Mouse (Mus musculus): Measurements from ENCODE around the gene Srgap3.
A peak's percentile ranks its signal among the peaks of the same experiment; 100 is the strongest.

The Srgap3 gene

DNA sequence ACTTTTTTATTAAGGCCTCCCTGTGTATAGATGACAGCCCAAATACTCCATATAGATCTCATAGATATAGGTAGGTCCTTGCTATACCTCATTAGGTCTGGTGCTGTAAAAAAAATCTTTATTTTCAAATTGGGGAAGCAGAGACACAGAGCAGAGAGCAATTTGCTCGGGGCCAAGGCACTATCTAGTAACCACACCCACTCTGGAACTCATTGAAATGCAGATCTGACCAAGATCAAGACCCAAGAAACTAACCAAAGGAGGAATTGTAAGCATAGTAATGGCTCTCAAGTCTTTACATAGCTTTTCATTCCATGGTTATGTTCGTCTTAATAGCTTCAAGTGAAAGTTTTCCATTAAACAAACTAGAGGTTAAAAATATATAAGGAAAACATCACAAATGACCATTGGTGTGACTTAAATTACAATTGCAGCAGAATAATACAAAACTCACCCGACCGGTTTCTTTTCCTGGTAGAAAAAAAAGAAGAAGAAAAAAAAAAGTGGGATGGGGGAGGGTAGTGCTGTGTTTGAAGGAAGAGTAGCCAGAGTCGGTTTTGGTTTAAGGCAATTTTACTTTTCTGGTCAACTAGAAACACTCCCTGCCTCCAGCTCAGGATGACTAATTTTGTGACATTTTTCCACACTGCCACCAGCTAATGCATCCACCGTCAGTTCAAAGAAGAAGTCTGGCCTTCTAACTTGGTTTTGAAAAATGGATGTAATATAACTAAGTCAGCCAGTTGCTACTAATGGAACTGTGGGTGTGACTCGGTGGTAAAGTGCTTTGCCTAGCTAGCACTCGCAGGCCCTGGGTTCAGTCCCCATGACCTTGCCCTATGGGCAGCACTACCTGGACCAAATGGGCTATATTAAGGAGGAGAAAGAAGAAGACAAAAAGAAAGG, 3.4 kb upstream of the Srgap3 start:
- DNase-seq (ENCODE audit: low read depth, low spot score) = peak; percentile 84

DNA sequence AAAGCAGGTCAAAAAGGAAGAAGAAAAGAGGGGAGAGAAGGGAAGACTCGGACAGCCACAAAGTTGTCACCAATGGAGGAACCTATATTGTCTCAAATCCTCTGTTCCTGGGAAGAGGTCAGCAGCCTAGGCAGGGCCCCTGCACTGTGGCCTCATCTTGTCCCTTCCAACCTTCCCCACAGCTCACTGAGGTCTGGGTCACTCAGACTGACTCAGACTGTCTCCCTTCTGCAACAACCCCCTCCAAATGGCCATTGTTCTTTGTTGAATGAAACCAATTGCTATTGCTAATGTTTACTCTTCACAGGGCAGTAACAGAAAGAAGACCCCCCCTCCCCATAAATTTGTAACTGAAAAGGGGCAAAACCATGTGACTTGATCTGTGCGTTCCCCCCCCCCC, 2.2 kb upstream of the Srgap3 start:
- peak; percentile 38 for DNase-seq (ENCODE audit: low read depth, low spot score)

DNA sequence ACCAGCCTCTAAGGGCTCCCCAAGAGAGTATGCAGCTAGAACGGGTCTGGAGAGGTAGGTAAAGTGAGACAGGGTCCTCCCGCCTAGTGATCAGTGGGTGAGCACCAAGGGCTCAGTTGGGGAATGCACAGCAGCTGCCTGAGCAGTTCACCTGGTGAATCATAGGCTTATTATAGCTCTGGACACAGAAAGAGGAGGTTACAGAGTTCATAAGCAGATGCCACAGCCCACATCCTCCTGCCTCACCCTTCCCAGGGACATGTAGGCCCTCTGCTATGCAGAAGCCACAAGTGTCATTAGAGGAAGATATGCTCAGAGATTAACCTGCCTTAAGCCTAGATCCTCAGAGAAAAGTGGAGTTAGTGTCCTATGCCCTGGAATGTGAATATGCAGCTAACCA, 1.4 kb upstream of the Srgap3 start:
- DNase-seq (ENCODE audit: low read depth, low spot score) = no peak

DNA sequence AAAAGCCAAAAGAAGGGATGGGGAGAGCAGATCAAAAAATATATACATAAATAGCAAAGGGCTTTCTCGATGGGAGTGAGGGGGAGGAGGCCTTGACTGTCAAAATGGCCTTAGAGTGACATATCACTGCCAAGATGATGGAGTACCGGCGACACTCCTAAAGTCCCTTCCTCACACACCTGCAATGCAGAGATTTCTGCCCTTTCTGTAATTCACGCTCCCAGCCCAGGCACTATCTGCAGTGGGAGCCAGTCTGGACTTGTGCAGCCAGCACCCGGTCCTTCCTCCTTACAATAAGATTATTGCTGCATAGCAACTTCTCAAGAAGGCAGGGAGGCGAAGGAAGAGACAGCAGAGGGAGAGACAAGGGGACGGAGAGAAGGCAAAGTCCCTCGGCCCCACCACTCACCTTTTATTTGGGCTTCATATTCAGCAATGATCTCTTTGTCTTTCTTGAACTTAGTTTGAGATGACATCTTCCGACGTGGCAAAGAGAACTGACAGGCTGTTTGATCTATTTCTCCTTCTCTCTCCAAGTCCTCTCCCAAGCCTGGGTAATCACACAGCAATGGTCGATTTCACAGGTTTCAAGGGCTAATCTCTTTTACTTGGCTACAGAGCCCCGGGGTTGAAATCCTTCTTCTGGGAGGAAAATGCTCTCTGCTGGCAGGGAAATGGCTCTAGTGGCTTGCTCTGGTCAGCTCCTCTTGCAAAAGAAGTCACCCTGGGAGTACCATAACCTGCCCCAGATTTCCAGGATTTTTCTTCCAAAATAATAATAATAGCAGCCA, 850 bp downstream of the Srgap3 start:
- no peak for DNase-seq (ENCODE audit: low read depth, low spot score)

DNA sequence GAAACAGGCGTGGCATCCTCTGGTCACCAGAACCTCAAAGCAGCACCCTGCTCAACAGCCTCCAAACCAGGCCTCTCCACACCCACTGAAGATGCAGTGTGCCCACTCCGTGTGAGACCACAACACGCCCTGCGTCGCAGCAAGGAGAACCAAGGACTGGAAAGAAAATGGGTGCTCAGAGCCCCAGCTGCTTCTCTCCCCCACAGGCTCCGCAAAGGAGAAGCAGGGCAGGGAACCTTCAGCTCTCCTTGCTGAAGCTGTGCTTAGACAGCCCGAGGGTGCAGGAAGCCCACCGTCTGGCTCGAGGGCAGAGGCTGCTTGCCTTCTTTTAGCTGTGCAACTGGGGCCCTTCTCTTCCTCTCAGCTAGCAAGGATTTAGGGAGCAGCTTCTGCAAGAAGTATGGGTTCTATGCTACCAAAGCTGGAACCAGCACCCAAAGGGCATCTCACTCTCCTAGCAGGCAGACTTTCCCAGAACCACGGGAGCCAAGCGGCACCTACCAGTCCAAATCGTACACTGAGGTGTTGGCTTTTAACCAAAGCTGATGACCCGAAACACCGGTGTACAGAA, 1.8 kb downstream of the Srgap3 start:
- no peak for DNase-seq (ENCODE audit: low read depth, low spot score)

DNA sequence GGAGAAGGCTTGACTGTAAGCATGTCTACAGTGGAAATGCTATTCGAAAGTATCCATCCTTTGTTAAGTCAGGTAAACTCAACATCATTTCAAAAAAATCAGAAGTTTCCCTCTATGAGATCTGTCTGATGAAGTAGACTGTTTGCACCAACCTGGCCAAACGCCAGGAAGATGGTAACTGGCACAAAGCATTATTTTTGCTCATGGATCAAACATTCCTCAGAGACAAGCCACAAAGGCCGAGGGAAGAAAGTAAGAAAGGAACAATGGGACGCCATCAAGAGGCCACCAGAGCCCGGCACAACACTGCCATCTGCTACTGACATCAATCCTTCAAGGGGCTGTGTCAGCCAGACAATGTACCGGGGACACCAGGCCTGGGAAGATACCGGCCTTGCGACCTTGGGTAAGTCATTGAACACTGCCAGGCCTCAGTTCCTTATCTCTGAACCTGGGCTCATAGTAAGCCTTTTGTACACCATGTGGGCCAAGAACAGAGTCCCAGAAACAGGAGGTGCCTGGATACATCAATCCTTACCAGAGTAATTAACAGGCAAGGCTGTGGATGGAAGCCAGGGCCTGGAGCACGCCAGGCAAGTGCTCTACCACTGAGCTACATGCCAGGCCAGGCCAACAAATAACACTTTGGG, 3.3 kb downstream of the Srgap3 start:
- DNase-seq (ENCODE audit: low read depth, low spot score) = no peak

DNA sequence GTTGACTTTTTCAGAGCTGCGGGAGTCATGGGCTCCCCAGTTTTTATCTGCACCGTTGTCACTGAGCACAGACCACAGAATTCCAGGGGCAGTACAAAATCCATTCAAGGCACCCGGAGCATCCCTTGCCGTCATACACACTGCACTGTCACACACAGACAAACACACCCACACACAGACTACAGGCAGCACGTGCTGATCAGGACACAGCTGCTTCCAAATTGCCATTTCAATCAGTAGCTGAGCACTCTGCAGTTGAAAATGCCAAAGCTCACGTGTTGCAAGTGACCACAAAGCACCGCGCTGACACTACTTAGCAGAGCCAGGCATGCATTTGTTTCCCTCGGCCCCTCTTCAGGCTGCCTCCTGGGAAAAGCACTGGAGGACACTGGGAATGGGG, 7.8 kb downstream of the Srgap3 start:
- no peak for DNase-seq (ENCODE audit: low read depth, low spot score)

DNA sequence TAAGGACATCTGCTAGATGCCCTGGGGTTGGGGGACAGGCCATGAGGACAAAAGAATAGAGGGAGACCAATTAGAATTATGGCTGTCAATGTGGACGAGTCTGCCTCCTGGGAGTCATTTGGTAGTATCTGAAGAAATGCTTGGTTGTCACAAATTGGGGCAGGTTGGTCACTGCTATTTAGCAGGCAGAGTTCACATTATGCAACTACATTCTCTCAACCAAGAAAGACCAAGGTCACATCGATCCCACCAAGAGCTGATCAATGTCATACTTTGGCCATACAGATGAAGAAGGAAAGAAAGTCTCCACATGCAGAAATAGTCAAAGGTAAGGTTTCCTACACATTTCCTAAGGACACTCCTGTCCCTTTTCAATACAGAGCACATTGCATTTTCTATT, 9.3 kb downstream of the Srgap3 start:
- no peak for DNase-seq (ENCODE audit: low read depth, low spot score)

DNA sequence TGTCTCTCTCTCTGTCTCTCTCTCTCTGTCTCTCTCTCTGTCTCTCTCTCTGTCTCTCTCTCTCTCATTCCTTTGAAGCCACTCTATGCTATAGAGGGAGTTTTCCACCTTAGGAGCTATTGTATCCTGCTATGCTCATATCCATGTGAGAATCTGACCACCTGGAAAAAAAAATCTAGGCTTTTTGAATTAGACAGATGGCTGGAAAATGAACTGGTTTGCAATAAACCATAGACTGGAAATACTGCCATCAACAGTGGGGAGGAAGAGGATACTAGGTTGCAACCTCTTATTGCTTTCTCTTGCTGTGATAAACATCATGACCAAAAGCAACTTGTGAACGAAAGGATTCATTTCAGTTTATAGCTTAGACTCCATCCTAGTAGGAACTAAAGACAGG, 12.6 kb downstream of the Srgap3 start:
- DNase-seq (ENCODE audit: low read depth, low spot score) = no peak

DNA sequence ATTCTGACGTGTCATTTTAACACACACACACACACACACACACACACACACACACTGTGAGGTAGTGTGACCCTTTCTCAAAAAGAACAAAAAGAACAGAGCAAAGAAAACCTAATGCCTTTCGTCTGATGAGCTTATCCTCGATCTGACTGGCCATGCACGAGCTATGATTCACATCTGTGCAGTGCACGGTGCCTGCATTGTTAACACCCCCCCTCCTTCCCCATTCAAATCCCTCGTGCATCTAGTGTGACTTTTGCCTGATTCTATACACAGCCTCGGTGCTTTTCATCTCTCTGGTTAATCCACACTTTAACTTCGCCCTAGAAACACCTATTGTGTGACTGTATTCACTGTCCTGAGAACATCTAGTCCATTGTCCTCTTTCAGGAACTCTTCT, 14.5 kb downstream of the Srgap3 start:
- no peak for DNase-seq (ENCODE audit: low read depth, low spot score)

DNA sequence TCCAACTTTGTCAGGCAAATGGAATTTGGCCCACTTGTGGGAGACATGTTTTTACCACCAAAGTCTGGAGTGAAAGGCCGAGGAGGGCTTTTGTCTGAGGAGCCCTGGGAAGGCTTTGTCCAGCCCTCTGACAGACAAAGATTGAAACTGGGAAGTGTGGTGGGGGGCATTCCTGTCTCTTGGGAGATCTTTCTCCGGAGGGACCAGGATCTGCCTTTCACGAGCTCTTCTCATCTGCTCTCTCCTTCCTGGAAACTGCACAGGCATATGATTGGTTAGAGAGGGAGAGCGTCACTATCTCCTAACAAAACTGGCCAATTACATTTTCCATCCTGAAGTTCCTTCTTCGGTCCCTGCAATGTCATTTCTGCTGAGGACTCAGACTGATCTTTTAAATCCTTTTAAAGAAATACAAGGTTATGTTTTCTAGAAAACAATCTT, 17.0 kb downstream of the Srgap3 start:
- no peak for DNase-seq (ENCODE audit: low read depth, low spot score)

DNA sequence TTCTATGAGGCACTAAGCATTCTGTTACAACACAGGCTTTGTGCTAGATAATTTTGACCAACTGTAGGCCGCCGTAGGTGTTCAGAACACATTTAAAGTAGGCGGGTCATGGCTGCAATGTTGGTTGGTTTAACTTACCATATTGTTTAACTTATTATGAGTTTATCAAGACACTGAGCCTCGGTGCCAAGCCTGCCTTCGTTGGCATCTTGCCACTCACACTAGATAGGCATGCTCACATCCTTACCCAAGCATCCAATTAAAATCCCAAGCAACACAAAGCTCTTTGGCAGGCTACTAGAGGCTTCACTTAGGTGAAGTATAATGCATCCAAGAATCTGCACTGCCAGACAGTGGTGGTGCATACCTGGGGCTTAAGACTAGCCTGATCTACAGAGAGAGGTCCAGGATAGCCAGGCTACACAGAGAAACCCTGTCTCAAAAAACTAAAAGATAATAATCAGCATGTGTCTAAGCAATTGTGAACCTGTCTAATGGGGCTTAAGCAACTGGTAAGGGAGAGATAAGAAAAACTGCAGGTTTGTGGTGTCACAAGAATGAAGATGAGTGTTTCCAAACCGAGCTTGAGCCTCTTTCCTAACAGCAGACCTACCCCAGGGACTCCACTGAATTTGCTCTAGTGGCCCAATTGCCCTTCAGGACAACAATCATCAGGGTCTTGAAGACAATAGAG, 17.6 kb downstream of the Srgap3 start:
- no peak for DNase-seq (ENCODE audit: low read depth, low spot score)

DNA sequence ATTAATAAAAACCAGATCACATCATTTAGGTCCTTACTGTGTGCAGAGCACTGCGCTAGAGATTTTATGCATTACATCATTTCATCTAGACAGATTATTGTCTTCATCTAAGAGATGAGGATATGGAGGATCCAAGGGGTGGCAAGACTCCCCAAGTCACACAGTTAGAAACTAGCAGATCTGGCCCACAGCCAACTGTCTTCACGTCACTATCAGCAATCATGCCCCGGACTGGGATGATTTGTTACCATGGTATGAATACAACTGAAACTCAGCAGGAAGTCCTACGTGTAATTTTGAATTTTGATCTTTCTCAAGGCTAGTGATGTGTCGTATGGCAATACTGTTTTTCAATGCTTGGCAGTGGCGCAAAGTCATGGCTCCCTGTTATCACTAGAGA, 18.2 kb downstream of the Srgap3 start:
- no peak for DNase-seq (ENCODE audit: low read depth, low spot score)

DNA sequence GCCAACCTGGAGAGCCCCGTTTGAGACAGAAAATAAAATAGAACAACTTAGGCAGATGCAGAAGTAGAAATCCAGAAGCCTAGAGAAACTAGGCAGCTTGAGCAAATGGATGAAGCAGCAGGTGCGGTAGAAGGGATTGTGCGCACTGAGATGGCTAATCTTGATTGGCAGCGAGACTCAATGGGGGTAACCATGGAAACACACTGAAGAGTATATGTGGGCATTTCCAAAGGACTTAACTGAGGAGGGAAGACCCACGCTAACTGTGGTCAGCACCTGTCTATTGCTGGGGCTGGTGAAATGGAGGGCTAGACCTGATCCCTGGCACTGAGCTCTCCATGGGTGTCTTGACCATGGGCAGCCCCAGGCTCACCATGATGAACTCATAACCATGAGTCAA, 19.7 kb downstream of the Srgap3 start:
- no peak for DNase-seq (ENCODE audit: low read depth, low spot score)

DNA sequence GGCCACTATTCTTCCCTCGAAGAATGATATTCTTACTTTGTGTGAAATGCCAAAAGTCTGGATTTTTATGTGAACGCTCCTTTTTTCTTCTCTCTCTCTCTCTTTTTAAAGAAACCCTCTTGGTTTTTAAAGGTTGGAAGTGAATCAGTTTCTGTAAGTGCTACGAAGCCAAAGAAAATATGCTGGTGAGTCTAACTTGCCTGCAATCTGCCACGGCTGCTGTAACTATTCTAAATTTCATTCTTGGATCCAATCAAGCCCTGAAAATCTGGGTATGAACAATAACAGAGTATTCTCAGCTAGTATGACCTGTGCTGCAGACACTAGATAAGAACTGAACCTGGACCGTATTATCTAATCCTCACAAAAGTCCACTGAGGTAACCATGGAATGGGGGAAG, 21.1 kb downstream of the Srgap3 start:
- DNase-seq (ENCODE audit: low read depth, low spot score) = no peak

DNA sequence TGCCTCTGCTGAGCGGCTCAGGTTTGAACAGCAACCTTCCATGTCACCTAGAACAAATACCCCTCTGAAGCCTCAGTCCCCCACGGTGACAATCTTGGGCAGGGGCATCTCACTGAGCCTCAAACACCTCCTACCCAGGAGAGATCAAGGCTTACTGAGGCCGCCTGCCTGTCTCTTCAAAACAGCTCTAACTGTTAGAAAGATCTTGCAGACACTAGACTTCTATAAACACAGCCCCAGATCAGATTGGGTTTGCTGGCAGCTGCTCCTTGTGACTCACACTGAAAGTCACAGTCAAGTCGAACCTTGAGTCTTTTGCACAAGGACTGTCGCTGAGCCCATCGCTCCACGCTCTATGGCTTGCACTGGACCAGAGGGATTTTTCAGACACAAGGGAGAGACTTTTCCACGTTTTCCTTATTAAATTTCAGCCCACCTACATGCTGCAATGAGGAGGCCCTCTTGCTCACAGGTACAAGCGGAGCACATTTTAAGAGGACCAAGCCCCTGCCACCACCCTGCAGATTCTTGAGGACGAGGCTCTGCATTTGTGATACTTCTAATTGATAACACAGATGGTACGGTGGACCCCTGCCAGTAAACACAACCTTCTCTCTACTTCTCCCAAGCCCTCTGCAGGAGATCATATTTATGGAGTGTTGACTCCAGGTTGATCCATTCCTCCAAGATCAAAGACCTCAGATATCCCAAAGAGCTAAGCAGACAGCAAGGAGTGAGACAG, 21.7 kb downstream of the Srgap3 start:
- no peak for DNase-seq (ENCODE audit: low read depth, low spot score)

DNA sequence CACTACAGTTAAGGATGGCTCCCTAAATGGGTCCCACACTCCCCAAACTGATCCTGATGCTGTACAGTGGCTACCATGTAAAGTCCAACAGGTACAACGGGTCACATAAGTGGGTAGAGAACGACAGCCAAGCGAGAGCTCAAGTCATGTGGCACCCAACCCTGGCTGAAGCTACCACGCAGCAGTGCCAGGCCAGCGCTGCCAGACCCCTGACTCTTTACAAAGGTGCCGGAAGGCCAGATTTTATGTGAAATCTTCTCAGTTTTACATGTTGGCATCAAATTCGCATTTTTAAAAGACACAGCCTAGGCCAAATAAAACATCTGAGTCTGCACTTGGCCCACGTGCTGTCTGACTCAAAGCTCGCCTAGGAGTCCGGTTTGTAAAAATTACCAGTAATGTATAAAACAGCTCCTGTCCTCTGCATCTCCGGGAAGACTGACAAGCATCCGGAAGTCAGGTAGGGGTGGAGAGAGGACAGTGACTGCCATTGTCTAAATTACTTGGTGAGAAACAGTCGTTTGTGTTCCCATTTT, 22.4 kb downstream of the Srgap3 start:
- no peak for DNase-seq (ENCODE audit: low read depth, low spot score)

DNA sequence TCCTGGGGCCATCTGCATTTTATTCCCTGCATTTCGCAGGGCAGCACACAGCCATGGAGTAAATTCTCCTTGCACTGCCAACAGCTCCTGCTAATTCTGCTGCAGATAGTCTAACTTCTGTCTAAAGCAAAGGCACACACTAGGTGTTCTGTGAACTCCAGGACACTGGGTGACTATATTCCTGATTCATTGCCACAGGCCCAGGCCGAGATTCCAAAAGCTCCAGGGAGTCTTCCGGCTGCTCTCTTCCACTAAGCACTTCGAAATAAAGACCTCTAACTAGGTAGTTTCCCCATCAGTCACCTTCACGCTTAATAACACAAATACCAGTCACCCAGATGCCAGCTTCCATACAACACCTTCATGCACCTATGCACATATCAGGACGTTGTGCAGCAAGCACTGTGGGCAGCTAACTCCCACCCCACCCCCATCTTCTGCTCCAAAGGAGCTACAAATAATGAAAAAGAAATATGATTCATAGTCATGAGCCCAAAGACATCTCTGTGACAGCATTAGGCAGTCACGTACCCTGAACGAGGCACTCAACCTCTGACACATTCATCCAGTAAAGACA, 26.4 kb downstream of the Srgap3 start:
- DNase-seq (ENCODE audit: low read depth, low spot score) = no peak

DNA sequence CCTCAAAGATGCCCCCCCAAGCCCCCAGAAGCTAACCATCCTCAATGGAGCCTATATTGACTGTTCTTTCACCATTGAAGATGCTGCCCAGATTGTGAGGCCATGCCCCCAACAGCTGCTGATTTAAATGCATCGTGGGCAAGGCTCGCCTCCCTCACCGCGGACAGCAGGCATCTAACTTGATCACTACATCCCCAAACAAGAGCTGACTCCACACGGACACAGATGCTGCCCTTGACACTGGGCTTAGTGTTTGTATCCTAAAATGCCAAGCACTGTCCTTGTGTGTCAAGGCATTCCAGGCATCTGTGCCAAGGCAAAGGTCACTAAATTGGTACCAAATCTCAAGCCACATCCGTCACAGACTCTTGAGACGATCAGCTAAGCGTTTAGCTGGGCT, 29.3 kb downstream of the Srgap3 start:
- no peak for DNase-seq (ENCODE audit: low read depth, low spot score)

DNA sequence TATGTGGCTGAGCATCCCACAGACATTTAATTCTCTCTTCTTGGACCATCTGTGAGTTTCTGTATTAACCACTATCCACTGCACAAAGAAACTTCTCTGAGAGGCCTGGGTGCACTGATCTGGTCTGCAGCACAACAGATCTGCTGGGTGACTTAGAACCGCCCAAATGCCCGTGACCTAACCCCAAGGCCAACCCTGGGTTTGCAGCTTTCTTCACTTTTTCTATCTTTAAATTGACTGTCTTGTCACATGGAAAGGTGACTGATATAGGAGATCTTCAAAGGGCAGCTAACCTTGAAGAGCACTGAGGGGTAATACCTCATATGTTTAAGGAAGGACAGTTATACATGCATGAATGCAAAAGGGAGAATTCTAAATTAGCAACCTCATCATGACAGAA, 30.8 kb downstream of the Srgap3 start:
- DNase-seq (ENCODE audit: low read depth, low spot score) = no peak
